Mouse (Mus musculus) induced T-regulatory cell, adult 2 months (primary cell): ENCODE measurements at regions not wholly inside any gene's neighbourhood (a gene's known extent, or its start where the extent isn't known, plus 50 kb on each side); places are given as distances from the start of the nearest gene placed in this dataset.

Source experiments
- DNase-seq: peaks from one replicate; pipeline ENCODE4 v3.0.0-alpha.2; 2012; ENCODE audit warnings: low read depth

DNA sequence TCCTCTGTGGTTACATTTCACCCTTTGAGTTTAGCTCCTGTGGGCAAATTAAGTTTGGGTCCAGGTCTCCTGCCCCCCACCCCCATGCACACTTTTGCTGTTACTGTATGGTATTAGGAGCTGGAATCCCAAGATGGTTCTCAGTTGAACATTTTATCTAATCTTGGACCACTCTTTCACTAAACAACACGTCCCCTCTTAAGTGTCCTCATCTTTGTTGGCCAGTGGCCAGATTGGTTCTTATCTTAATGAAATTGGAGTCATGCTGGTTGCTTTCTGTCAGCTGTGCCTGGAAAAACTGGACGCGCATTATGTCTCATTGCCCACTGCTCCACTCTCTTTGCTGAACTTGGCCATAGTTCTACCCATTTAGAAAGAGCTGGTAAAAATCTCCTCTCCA is 391.1 kb upstream of the Pbx1 start:
- no peak for DNase-seq

DNA sequence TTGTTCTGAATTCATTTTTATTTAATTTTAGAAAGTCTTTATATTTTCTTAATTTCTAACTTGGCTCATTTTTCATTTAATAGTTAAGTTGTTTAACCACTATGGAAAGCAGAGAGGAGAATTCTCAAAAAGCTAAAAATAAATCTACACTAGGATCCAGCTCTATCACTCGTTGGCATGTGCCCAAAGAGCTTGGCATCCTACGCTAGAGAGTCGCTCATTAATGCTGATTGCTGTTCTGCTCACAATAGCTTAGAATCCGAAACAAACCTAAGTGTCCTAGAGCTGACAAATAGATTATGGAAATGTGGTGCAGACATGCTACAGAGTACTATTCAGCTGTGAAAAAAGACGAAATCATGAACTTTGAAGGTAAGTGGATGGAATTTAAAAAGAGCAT is 386.3 kb upstream of the Pbx1 start:
- DNase-seq: no peak

DNA sequence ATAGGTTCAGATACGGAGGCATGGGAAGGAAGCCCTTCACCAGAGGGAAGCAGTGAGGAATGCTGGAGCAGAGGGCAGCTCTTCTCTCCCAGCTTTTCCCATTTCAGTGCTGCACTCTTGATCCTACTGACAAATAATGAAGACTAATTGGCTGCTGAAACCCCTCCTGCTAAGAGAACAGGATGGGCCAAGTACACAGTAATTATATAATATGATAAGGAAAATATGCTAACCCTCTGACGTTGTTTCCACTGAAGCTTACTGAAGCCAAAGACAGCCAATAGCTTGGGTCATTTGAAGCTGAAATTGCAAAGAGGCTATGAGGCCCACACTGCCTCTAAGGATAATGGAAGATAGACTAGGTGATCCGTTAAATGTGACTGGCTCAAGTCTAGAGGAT is 375.0 kb upstream of the Pbx1 start:
- DNase-seq: no peak

DNA sequence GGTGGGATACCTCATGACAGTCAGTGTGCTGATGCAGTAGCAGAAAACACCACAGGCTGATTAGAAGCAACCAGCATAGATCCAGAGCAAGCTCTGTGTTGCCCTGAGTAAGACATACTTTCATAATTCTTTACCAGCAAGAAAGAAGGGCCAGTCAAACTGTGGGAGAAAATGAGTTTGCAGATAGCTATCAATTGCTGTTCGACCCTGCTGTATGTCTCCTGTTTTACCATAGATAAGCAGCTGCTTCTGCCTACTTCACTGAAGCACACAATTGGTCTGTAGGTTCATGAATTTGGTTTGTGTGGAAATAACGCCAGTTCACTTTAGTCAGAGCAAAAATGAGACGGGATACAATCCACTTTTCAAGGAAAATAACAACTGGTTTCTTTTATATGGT is 373.4 kb upstream of the Pbx1 start:
- DNase-seq: no peak

DNA sequence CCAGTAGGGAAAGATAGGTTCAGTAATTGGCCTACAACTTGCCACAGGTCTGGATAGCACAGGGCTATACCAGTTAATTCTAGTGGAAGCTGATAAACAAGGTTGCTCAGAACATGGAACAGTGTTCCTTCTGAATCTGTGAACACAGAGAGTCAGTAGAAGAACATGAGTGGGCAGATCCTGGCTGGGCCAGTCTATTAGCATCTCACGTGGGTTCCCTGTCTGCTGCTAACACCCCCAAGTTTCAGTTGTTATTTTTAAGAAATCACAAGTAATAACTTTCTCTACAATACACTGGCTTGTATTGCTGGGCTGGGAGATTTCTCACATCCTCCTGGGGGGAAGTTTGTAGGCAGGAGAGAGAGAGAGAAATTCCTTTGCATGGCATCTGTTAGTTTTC is 369.0 kb upstream of the Pbx1 start:
- DNase-seq: no peak

DNA sequence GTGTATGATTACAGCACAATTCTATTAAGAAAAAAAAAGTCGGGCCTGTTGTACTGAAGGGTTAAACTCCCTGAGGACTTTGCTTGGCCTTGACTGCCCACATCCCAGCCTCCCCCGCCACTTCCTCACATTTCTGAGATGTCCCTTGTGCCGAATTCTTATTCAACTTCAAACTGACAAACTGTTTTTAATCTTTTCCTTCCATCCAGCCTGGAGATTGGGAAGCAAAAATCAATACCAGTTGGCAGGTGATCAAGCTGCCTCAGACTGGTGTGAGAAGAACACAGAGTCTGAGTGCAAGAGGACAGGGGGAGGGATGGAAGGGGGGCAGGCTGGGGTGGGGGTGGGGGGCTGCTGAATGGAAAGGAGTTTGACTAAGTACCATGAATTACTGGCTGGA is 354.7 kb upstream of the Pbx1 start:
- DNase-seq: no peak

DNA sequence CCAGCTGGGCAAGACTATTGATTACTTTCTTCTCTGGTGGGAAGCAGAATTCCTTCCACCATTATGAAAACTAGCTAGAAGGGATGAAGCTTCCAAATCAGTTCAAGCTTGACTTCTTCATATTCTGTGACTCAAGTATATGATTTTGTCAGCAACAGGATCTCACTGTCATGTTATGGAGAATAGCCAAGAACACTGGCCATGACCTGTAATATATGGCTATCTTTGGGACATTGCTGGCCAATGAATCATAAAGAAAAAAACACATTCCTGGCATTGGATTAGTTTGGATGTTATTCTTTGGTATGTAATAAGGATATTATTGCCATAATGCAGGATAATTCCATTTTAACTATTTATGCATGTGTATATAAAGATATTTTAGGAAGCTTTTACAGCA is 351.8 kb upstream of the Pbx1 start:
- no peak for DNase-seq

DNA sequence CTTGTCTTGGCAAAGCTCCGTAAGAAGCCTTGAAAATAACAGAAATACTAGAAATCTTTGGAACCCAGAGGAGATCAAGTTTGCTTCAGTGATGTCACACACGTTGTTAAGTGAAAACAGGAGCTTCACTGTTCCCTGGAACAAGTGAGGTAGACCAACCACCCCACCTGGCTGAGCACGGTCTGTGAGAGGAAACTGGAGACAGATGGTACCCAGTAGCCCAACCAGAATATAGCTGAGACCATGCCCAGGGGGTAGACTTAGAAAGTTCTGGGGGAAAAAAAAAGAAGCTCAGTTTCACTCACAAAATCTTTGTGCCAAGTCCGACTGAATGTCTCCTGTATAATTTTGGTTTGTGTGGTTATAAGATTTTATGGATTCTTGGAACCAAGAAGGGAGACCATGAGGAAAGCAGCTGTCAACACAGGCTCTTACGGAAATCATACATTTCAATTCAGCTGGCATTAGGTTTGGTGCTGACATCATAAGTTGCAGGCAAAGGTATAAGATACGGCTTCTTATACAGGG is 332.4 kb upstream of the Pbx1 start:
- no peak for DNase-seq

DNA sequence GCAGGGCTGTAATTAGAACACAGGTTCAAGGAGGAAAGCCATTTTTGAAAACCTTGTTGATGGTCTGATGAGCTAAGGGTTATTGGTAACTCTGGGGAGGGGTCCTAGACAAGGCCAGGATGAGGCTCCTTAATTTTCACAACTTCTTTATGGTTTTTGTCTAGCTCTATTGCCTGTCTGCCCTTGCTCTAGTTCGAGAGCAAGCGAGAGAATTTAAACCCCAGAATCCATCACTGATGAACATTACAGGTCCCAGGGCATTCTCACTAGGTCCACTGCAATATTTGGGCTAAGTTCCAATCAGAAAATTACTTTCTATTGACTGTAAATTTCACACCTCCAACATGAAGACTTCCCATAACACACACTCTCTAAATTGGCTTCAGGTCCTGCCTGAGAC is 329.0 kb upstream of the Pbx1 start:
- DNase-seq: no peak

DNA sequence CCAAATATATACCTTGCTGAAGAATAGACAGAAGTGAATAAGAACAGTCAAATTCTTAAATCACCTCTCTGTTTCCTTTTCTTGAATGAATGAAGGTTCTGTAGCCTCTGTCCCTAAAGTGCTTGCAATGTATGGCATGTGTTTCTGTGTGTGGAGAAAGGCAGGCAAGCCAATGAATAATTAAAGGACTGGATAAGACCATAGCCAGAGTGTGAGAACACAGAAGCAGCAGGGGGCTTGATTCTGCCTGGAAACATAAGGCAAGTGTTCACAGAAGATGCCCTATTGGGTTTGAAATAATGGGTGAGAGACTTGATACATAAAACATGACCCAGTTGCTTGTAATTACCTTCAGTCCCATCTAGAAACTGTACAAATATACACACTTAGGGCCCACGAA is 328.2 kb upstream of the Pbx1 start:
- no peak for DNase-seq

DNA sequence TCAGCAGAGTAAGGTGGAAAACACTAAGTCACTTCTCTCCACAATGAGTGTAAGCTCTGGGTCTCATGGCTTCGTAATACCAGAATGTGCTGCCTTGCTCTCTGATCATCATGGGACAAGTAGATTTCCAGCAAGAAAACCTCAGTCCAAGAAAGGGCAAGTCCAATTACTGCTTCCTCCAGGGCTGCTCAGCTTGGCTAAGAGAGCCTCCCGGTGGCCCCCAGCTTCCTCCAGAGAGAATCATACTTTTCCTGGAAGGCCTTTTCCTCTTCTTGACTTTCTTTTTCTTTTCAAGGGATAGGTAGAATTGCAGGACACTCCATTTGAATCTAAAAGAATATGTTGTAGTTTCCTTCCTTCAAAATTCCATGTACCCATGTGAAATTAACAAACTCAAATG is 326.8 kb upstream of the Pbx1 start:
- no peak for DNase-seq

DNA sequence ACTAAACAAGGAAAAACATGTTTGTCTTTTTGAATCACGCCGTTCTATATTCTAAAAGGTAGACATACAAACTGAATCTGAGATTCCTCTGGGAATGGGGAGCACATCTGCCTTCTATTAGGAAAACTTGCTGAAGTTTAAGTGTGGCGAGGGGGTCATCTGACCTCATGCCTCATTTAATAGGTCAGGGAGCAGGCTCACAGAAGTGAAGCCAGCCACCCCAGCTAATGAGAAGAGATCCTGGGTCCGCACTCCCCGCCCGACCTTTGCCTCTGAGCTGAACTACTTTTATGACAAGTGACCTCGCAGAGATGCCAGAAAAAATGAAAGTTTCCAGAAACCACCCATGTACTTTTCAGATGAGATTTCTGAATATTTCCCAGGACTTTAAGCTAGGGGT is 322.1 kb upstream of the Pbx1 start:
- DNase-seq: no peak

DNA sequence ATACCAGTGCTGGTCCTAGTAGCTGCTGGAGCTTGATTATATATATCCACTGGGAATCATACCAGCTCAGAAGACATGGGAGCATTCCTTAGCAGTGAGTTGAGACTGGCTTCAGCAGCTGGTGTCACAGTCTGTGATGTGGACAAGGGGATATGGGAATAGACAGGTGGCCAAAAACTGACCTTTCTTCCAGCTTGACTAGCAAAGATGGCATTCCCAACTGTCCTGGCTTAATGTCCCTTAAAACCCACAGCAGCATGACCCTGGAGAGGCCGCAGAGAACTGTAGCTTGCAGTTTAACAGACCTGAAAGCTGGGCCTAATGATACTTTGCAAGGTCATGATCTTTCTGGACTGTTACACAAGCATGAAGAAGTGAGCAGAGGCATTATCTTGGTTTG is 311.4 kb upstream of the Pbx1 start:
- no peak for DNase-seq

DNA sequence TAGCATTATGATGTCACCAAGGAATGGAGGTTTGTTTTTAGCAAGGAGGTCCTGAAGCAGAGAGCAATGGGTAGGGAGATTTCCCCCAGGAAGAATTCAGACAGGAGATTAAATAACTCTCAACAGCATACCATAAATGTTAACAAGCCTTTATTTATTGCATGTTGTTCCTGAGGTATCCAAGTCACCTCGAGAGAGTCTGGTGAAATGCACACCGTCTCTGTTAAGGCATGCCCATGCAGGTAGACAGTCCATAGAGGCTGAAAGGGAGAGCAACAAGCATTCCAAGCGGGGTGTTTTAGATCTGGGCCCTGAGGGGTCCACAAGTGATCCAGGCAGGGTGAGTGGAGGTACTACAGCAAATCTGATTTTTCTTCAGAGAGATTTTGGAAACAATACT is 305.9 kb upstream of the Pbx1 start:
- no peak for DNase-seq

DNA sequence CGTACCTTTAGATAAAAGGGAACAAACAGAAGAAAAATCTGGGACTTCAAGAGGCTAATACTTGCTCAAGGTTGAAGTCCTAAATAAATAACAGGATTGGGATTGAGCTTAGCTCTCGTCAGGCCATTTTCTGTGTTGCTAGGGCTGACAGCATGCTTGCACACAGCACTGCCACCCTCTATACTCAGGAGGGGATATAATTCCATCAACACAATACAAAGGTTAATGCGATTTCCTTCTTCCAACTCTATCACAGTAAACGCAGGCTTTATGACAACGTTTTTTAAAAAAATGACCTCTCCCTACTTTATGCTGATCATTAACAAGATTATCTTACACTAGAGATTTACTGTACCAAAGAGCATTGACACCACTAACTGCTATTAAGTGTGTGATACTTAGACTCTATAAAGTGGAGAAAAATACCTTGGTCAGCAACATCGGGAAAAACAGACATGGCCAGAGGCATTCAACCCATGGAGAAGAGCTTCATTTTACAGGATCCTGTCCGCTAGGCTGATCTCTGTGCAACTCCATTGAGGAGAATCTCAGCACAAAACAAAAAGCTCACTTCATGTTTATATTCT is 305.3 kb upstream of the Pbx1 start:
- DNase-seq: no peak

DNA sequence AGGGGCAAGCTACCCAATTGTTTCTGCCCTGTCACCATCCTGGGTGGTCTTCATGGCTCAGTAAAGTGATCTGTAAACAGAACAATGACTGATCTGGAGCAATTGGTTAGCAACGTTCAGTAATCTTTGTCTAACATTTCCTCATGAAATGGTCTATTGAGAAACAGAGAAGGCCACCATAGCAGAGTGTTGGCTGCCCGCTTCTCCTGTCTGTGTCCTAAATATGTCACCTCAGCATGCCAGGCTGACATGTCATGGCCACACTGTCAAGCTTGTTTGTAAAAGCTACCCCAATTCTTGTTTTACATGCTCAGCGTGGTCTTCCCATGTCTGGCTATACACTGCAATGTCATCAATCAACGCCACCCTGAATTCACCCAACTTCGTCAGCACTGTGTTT is 301.0 kb upstream of the Pbx1 start:
- DNase-seq: no peak

DNA sequence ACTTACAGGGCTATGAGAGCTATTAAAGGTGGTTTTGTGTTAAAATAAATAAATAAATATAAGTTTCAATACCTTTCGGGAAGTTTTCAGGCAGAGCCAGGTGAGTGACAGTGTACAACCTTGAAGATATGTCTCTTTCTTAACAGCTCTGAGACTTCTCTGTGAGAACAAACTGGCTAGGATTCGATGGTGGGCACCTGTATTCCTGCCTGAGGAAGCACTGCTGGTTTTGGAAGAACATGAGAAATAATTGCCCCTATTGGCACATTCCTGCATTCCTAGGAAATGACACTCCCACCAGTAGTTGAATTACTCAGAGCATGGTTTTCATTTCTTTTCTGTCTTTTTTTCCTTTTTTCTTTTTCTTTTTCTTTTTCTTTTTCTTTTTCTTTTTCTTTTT is 277.8 kb upstream of the Pbx1 start:
- no peak for DNase-seq

DNA sequence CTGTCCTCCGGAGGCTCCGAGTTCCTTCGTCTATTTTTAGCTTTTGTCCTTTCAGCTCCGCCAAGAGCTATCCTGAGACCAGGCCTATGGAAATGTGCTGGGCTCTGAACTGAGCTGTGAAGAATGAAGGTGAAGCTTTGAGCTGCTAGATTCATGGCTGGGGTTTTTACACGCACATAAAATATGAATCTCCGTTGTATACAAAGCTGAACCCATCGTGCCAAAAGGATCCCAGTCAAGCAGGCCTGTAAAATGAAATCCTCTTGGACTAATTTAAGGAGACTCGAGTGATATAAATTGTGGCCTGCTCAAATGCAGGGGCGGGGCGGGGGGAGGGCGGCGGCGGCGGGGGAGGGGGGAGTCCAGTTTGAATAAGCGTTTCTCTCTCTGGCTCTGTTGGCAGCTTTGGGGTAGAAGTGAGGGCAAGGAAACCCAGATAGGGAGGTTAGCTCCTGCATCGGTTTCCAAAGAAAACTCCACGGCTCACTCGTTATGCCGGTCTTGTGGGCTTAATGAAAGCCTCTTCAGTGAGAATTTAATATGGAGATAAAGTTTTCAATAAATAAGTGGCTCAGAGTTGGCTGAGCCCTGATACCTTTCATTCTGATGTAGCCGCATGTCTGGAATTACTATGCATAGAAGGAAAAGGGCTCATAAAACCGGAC is 277.1 kb upstream of the Pbx1 start:
- no peak for DNase-seq

DNA sequence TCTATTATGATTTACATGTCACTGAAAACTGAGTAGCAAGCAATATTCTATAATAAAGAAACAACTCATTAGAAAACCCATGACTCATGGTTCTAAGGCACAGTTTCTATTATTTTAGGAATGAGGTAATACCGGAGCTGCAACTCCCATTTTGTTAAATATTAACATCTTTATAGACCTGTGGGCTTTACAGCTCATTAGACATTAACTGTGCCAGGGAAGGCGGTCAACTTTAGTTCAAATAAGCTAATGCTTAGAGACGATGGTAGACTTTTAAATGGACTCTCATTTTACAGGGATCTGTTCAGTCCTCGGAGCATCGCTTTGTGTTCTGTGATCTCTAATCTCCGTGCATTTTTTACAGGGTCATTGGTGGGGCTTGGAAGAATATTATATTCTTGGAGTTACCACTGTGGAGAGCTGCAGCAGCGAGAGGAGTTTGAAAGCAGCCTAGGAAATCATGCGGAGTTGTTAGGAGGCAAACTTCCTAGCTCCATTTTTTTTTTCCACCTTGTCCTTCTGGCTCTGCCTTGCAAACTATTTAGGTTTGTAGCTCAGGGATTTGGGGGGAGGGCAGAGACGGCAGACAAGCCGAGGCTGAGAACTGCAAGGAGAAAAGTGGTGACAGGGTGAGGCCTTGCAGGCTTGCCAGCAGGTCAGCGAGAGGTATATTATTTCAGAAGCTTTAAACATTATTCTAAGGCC is 276.2 kb upstream of the Pbx1 start:
- no peak for DNase-seq

DNA sequence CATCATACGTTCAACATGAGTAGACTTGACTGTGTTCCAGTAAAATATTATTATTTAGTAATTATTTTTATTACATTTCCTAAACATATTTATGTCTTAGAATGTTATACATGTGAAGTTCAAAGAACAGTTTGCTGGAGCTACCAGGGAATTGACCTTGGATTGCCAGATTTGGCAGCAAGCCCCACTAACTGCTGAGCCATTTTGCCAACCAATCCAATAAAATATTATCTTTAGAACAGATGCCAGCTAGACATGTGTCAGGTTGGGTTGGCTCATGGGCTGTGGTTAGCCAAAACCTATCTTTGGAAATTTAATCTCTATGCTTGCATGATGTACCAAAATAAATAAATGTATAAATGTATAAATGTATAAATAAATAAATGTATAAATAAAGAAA is 265.3 kb upstream of the Pbx1 start:
- DNase-seq: no peak

DNA sequence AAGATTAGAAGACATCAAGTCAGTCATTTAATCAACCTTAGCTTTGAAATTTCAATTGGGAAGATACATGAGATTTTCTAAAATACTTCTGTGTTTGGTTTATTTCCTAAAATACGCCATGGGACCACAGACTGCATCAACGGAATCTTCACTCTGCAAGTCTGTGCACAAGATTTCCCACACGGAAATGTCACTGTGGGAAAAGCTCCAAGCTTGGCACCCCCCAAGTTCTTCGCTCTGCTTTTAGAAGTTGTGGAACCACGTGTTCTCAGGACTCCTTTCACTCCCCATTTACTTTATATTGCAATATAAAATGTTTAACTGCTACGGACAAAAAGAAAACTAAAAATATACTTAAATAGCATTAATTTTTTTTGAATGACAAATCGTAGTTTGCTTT is 254.8 kb upstream of the Pbx1 start:
- DNase-seq: no peak

DNA sequence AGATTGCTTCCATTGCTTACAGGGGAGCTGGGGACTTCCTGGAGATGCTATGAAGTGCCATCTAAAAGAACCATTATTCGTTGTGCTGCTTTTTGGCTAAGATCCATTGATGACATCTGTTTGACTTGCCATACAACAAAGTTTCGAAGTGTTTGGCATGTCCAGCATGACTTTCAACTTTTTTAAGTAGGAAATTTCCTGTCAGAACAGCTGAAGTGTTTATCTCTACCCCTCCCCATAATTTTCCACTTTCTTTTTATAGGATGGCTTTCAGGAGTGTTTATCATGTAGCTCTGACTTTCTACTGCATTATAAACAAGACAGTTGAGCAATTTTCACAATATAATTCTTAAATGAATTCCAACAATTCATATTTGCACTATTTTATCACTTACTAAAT is 253.1 kb upstream of the Pbx1 start:
- DNase-seq: no peak

DNA sequence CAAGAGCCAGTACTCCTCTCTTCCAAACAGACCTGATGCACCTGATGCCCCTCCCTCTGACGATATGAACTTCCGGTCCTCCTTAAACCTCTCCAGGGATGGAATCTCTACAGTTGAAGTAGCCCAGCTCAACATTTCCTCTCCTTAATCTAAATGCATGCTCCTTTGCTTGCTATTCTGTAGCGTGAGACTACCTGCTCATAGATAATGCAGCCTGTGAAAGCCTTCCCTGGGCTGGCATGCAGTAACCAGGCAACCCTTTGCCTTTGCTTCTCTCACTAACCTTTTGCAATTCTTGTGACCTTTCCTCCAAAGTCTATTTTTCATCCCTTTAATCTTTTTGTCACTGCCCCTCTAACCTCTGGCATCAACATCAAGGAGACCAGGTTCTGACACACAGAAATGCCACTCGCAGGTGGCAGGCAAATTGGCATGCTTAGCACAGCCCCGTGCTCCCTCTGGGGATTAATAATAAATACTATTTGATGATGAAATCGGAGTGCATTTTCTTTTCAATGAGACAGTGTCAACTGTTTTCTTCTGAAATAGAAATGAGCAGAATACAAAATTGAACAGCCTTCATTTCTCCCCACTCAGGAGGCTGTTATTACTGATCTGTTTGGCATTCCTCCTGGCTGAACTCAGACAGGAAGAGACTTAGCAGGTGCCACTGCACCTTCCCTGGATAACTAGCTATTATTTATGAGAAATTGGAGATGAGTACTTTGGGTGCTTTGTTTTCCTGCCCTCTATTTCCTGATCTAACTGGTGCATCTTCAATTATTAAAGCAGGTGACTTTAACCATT is 249.8 kb upstream of the Pbx1 start:
- no peak for DNase-seq
